Mouse (Mus musculus) T-helper 17 cell (primary cell): ENCODE data around the gene Hspa12a.

Experiments
- in situ Hi-C, 2 experiments: fragments of 300-600 bp; cut with MboI, MseI; formaldehyde crosslinking; loops; 1 replicate in 1 of 2; 2 replicates in 1 of 2; pipeline ENCODE4 v1.15.1; 2025; ENCODE audit warnings: high pct_unique_total_duplicates in 2 of 2

The Hspa12a gene

GRCm38 (mm10) chr19:58762848-58763541 is 180.5 kb downstream of the Hspa12a start:
- in situ Hi-C loops: no loop called here

DNA sequence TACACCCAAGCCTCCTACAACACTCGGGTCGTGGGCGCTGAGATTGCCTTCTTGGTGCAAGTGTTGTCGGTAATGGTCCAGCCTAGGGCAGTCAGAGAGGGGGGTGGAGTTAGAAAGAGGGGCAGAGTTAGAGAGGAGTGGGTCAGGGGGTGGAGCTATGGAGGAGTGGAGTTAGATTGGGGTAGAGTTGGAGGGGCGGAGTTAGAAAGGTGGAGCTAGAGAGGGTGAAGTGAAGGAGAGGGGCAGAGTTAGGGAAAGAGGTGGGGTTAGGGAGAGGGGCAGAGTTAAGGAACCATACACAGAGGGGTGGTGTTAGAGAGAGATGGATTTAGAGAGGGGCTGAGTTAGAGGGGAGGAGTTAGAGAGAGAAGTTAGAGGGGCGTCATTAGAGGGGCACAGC is 181.1 kb downstream of the Hspa12a start:
- in situ Hi-C loops: no loop called here

DNA sequence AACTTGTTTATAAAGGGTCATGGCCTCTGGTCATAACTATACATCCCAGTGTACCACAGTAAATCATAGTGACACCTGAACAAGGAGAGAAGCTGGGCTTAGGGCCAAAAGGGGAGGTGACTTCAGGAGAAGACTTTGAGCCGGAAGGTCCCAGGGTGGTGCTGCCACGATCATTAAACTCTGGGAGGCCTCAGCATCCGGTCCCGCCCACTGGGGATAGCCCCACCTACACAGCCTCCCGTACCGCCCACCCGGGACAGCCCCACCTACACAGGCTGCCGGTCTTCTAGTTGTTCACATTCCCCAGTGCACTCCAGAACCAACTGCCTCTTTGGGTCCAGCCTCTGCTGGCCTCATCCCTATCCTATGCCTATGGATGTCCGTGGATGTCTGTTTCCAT is 184.0 kb downstream of the Hspa12a start, which contains the start of gene Pnliprp2:
Gene Pnliprp2 (plus strand): TSS at position 297 of the 400 bp plus-strand sequence.
- in situ Hi-C loops: no loop called here

- in situ Hi-C loops: no loop called here
Observed at GRCm38 (mm10) chr19:58758871-58759270, 184.6 kb downstream of the Hspa12a start.

GRCm38 (mm10) chr19:58751504-58751903 is 191.9 kb downstream of the Hspa12a start:
- in situ Hi-C loops: no loop called here

GRCm38 (mm10) chr19:58750822-58751221 is 192.6 kb downstream of the Hspa12a start:
- in situ Hi-C loops: no loop called here

- in situ Hi-C loops: loop anchor here in 1 of 2 experiments (5.0 kb wide), 1 partner anchor 40 kb away; no protein-coding TSS in a partner anchor
Observed at GRCm38 (mm10) chr19:58747498-58748000, 195.9 kb downstream of the Hspa12a start.
